Mouse (Mus musculus) stomach, postnatal 0 days (tissue): ENCODE measurements around the gene Ercc5. TPM values are rescaled to one million over a fixed set of nuclear protein-coding genes. Genes with fewer than 3 reads are reported as not detected.
A peak's percentile ranks its signal among the peaks of the same experiment; 100 is the strongest.

Source experiments
- ATAC-seq: fragments of 200-750 bp; cut with Nextera tagmentation; 2 replicates; pipeline ENCODE4 v1.8.0; 2017; ENCODE audit not compliant: low FRiP score, low TSS enrichment
- DNase-seq: peaks from one replicate; pipeline ENCODE4 v3.0.0-alpha.2; 2016; ENCODE audit warnings: low spot score
- H3K27ac ChIP-seq: fragments of 300-500 bp; sonication (generic); replicated peaks from 2 replicates; pipeline ENCODE4 v1.5.1; 2014; ENCODE audit warnings: mild to moderate bottlenecking, control low read depth
- H3K27me3 ChIP-seq: fragments of 300-500 bp; sonication (generic); 2 replicates; pipeline ENCODE4 v1.6.1; 2014; ENCODE audit warnings: low read length; ENCODE audit not compliant: control insufficient read depth, insufficient read depth
- H3K36me3 ChIP-seq: fragments of 300-500 bp; sonication (generic); 2 replicates; pipeline ENCODE4 v1.6.1; 2014; ENCODE audit warnings: low read length, mixed read lengths; ENCODE audit not compliant: control insufficient read depth, insufficient read depth
- H3K4me1 ChIP-seq: fragments of 300-500 bp; sonication (generic); replicated peaks from 2 replicates; pipeline ENCODE4 v1.6.1; 2014; ENCODE audit warnings: antibody characterized with exemption; ENCODE audit not compliant: control insufficient read depth, insufficient read depth
- H3K4me2 ChIP-seq: fragments of 300-500 bp; sonication (generic); replicated peaks from 2 replicates; pipeline ENCODE4 v1.6.1; 2014; ENCODE audit warnings: low read depth, mild to moderate bottlenecking, control low read depth, moderate library complexity
- H3K4me3 ChIP-seq: fragments of 300-500 bp; sonication (generic); 2 replicates; pipeline ENCODE4 v1.5.1; 2014; ENCODE audit warnings: low read depth, low read length, control low read depth
- H3K9ac ChIP-seq: fragments of 300-500 bp; sonication (generic); 2 replicates; pipeline ENCODE4 v1.6.1; 2014; ENCODE audit warnings: mild to moderate bottlenecking, low read length, control low read depth, mixed read lengths
- H3K9me3 ChIP-seq: fragments of 300-500 bp; sonication (generic); 2 replicates; pipeline ENCODE4 v1.6.1; 2016; ENCODE audit warnings: low read length; ENCODE audit not compliant: control insufficient read depth
- CTCF ChIP-seq: IDR thresholded peaks from 2 replicates; pipeline ENCODE4 v1.5.1; 2016; ENCODE audit warnings: antibody characterized with exemption, low read depth, mild to moderate bottlenecking, moderate library complexity
- EP300 ChIP-seq: optimal IDR thresholded peaks from 2 replicates; pipeline ENCODE3; 2016; ENCODE audit warnings: antibody characterized with exemption
- WGBS: fragments of 180-500 bp; shearing (Covaris S2); extraction: QIAGEN DNeasy Blood & Tissue Kit; methylation state at CpG from one replicate; pipeline ENCODE4 v1.1.7; 2014; 5-methylcytosine and 5-hydroxymethylcytosine counted together
- polyA plus RNA-seq: library from polyadenylated mRNA; unstranded; fragments of >200 nt; fragmentation: Nextera tagmentation; extraction: Ambion mirVana; gene quantifications from 2 replicates; pipeline ENCODE4 v1.2.1, GENCODE M21; 2015

The Ercc5 gene
- polyA plus RNA-seq, 1 experiment from 2014 or later = 9.1 TPM

DNA sequence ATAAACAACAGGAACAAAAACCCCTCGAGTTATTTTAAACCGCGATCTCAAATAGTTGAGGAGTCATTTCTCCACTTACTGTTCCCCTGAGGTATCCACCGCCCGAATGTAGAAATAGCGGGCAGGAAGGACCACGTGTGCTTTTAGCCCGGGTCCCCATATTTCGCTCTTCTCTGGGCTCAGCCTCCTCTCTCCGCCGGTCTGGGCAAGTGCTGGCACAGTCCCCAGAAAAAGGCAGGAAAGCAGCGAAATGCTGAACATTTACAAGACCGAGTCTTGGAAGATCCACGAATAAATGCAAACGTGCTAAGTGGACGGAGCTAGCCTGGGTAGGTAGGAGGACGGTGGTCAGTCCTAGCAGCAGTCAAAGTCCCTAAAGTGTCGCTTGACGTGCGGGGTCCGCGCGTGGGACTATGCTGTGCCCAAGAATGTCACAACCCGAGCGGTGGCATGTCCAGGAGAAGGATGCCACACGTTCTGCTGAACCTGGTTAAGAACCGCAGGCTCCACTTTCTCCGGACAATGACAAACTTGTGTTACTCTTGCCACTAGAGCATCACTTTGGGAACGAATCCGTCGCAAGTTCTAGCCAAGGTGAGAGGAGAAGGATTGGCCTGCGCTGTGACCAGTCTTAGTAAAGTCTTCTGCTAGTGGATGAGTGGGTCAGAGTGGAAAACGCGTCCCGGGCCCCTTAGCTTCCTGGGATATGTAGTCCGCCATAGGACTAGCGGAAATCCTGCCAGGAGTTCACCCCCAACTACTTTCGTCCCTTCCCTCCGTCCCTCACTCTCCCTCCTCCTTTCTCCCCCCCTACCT, 29.1 kb upstream of the Ercc5 start, which contains the start of the genes Kdelc1 and Bivm:
Gene Kdelc1 (minus strand): TSS at position 570 of the 816 bp plus-strand sequence.
Gene Bivm (plus strand): TSS at position 719 of the 816 bp plus-strand sequence.
- ATAC-seq = peak; percentile 98
- peak within 1 kb of the TSS; percentile 83 for H3K4me2 ChIP-seq
- H3K27ac ChIP-seq = peak within 1 kb of the TSS; percentile 94
- H3K9me3 ChIP-seq = no peaks in the 10 kb centered on the region
- H3K36me3 ChIP-seq = peaks cover 4% of the 10 kb centered on the region
- peak within 1 kb of the TSS; percentile 83 for H3K9ac ChIP-seq
- H3K4me1 ChIP-seq = peaks cover 3% of the 10 kb centered on the region; the same call in 1 of the 2 replicates
- H3K4me3 ChIP-seq = peak within 1 kb of the TSS; percentile 62
- no peak for TF ChIP-seq EP300
- no peak for TF ChIP-seq CTCF
- H3K27me3 ChIP-seq = no peaks in the 10 kb centered on the region
- DNase-seq = peak; percentile 90
- WGBS = 1% methylated on average over 39 of the region's 39 CpGs

DNA sequence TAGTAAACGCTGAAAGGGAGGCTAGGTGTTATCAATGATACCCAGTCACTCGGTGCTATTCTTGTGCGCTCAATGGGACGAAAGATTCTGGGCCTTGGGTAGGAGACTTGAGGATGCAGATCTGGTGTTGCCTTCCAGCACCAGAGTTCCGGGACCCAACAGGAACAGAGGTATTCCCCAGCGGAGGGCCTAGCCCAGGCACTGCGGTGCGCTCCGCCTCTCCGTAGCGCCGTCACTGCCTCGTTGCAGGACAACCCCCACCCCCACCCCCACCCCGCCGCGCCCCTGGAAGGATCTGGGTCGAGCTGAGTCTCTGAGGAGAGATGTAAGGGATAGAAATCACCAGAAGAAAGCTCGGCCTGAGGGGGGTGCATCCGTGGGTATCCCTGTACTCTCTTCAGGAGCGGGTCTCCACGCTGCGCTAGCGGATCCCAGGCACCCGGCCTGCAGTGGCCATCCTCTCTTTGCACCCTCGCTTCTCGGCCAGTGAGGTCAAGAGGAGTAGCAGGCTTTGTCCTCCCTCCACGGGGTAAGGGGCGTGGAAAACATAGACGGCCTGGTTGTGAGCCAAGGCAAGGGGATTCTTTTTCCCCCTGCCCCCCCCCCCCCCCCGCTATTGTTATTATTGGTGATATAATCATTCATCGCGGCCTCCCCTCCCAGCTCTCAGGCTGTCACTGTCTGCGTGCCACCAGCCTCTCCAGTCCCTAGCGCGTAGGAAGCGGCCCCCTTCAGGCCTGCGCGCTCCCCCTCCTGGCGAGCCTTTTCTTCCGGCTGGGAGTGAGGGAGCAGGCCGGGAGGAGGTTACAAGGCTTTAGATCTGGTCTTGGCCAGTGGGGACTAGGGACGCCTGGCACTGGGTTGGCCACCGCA, 28.1 kb upstream of the Ercc5 start:
- Histone ChIP-seq H3K9ac (peak overlapping the region; percentile 83), H3K27ac (peak overlapping the region; percentile 94), H3K36me3 (peaks cover 4% of the 10 kb centered on the region), H3K4me2 (peak overlapping the region; percentile 83), H3K27me3 (no peaks in the 10 kb centered on the region), H3K4me1 (peaks cover 3% of the 10 kb centered on the region; the same call in 1 of the 2 replicates), H3K9me3 (no peaks in the 10 kb centered on the region), H3K4me3 (peak overlapping the region; percentile 62)
- DNase-seq (peak; percentile 88), ATAC-seq (peak; percentile 88)
- WGBS = 2% methylated on average over 39 of the region's 43 CpGs
- TF ChIP-seq EP300 (no peak), CTCF (peak; percentile 75)

DNA sequence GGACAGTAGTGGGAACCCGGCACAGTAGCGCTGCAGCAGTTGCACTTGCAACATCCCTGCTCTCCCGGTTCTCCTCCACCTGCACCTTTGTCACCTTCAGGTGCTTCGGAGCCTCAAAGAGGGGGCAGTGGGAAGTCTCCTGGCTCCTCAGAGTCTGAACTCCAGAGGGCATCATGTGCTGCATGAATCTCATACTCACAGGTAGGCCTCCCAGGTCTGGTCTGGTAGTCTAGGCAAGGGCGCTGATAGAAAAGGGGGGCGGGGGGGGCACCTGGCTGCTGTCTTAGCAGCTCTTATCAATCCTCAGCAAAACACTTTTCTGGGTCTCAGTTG, 27.5 kb upstream of the Ercc5 start:
- WGBS = 9% methylated on average over 6 of the region's 6 CpGs
- ATAC-seq (peak; percentile 19), DNase-seq (no peak)
- Histone ChIP-seq H3K36me3 (peaks cover 4% of the 10 kb centered on the region), H3K4me3 (peak overlapping the region; percentile 62), H3K9me3 (no peaks in the 10 kb centered on the region), H3K4me1 (peaks cover 3% of the 10 kb centered on the region; the same call in 1 of the 2 replicates), H3K4me2 (peak overlapping the region; percentile 83), H3K27ac (peak overlapping the region; percentile 94), H3K27me3 (no peaks in the 10 kb centered on the region), H3K9ac (peak overlapping the region; percentile 83)
- no peak for TF ChIP-seq EP300

- H3K36me3 ChIP-seq = no peaks in the 10 kb centered on the region
- WGBS = 68% methylated on average over 3 of the region's 3 CpGs
These were observed 25.3 kb upstream of the Ercc5 start for GRCm38 (mm10) chr1:44122256-44122655.

GRCm38 (mm10) chr1:44125590-44125989, 22.0 kb upstream of the Ercc5 start:
- no peak overlapping the region for H3K27ac ChIP-seq
- H3K9me3 ChIP-seq = no peaks in the 10 kb centered on the region
- no peaks in the 10 kb centered on the region for H3K4me1 ChIP-seq
- no peak overlapping the region for H3K9ac ChIP-seq
- TF ChIP-seq EP300 (no peak), CTCF (no peak)
- no peak overlapping the region for H3K4me2 ChIP-seq
- ATAC-seq (no peak), DNase-seq (no peak)
- H3K4me3 ChIP-seq = no peak overlapping the region
- no peaks in the 10 kb centered on the region for H3K36me3 ChIP-seq
- H3K27me3 ChIP-seq = no peaks in the 10 kb centered on the region
- WGBS = 90% methylated on average over 4 of the region's 4 CpGs

More at GRCm38 (mm10) chr1:44122256-44122655, 25.3 kb upstream of the Ercc5 start:
- TF ChIP-seq CTCF (no peak), EP300 (no peak)
- Histone ChIP-seq H3K4me2 (no peak overlapping the region), H3K27me3 (no peaks in the 10 kb centered on the region), H3K4me1 (peaks cover 3% of the 10 kb centered on the region; the same call in 1 of the 2 replicates), H3K4me3 (no peak overlapping the region), H3K9me3 (no peaks in the 10 kb centered on the region), H3K27ac (no peak overlapping the region), H3K9ac (no peak overlapping the region)
- ATAC-seq (no peak), DNase-seq (no peak)
